Mouse (Mus musculus) telencephalon, adult 2 months (tissue): ENCODE measurements around the gene Ppp1r1c.

Experiments
- DNase-seq: peaks from one replicate; pipeline ENCODE4 v3.0.0-alpha.2; 2011; ENCODE audit warnings: low read depth, low spot score

Gene Ppp1r1c

DNA sequence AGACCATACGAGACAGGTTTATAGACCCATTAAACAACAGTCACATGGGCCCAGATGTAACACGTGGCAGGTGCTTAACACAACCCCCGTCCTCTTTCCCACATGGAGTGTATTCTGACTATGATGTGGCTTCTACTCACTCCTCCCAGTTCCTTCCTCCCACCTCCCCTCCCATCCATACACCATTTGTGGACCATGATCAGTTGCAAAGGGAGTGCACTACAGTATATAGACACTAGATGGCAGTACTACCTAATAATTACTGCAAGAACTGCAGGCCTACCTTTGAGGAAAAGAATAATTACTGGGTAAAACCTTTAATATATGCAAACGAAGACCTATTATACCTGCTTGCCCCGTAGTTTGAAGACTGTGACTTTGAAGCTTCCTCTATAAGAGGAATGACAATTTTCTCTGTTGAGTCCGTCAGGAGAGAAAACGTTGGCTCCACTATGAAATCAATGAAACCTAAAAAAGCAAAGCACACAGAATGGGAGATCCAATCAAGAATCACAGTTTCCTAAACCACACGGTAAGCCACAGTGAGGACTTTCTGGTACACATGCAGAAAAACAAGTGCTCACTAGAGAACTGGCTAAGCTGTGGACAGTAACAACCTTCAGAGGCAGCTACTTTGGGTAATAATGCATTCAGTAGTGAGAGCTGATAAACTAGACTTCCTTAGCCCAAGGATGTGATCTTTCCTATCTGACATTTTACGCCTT is 157.9 kb downstream of the Ppp1r1c start:
- DNase-seq: peak; percentile 41
